Mouse (Mus musculus): Measurements from ENCODE around the gene Inpp5d.

Inpp5d gene

GRCm38 (mm10) chr1:87623977-87624666 lies 4.0 kb downstream of the Inpp5d start:
- DNase-seq (ENCODE audit: low read depth) = no peak

DNA sequence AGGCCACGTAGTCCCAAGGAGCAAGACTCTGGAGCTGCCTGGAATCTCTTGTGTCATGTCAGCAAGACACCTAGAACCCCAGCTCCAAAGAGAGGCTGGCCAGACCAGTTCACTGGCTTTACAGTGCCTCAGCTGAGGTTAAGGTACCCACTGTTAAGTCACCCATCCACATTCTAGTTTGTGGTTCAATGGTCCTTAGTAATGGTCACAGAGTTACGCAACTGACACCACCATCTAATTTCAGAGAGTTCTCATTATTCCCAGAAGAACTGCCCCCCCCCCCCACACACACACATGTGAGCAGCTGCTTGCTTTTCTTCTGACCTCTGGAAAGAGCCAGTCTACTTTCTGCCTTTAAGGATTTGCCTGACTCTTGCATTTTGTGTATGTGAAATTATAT lies 4.7 kb downstream of the Inpp5d start:
- no peak for DNase-seq (ENCODE audit: low read depth)

DNA sequence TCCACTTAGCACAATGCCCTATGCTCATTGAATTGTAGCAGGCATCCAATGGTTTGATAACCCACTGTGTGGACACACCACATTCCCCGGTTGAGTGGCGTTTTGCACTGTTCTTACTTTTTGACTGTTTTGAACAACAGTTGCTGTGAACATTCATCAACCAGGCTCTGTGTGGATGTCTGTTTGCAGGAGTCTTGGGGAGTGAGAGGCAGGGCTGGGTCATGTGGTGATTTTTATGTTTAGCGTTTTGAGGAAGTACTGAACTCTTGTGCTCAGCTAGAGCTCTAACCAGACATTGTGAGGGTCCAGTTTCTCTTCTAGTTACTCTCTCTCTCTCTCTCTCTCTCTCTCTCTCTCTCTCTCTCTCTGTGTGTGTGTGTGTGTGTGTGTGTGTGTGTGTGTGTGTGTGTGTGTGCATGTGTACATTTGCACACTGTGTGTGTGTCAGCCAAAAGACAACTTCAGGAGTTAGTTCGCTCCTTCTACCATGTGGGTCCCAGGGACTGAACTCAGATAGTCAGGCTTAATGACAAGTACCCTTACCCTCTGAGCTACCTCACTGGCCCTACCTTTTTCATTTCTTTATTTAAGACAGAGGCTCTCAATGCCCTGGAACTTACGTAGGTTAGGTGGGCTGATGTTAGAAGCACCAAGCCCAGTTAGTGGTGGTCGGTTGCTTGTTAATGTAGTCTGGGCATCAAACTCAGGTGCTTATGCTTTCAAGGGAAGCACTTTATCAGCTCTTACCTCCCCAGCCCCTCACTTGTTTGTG lies 5.3 kb downstream of the Inpp5d start:
- DNase-seq (ENCODE audit: low read depth) = no peak

DNA sequence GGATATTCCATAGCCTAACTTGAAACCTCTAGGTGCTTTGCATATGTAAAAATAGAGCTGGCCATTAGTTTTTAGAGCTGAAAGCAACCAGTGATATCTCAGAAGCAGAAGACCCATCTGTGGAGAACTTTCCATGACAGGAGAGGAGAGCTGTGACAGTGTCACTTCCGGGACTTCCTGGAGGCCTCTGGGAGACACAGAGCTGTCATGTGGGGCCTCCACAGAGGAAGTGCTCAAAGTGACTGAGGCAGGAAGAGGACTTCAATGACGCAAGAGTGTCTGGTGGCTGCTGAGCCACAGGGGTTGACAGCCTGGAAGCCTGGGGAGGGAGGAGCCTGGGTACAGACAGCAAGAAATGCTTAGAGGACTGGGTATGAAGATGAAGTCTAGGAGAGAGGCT lies 6.2 kb downstream of the Inpp5d start:
- DNase-seq (ENCODE audit: low read depth) = no peak

DNA sequence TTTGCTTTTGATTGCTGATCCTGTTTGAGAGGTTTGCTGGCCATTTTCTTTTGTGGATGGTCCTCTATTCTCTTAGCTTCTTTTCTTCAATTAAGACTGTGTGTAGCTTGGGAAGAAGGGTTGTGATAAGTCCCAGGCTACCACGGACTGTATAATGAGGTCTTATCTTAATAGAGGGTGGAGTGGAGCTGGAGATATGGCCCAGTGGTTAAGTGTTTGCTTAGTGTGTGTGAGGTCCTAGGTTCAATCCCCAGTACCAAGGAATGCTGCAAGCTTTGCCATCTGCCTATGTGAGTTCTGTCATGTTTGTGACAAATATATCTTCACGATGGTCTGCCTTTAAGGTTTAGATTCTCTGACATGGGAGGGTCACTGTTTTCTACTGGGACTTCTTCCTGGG lies 8.0 kb downstream of the Inpp5d start:
- no peak for DNase-seq (ENCODE audit: low read depth)

GRCm38 (mm10) chr1:87631584-87631983 lies 11.5 kb downstream of the Inpp5d start:
- DNase-seq (ENCODE audit: low read depth) = no peak

DNA sequence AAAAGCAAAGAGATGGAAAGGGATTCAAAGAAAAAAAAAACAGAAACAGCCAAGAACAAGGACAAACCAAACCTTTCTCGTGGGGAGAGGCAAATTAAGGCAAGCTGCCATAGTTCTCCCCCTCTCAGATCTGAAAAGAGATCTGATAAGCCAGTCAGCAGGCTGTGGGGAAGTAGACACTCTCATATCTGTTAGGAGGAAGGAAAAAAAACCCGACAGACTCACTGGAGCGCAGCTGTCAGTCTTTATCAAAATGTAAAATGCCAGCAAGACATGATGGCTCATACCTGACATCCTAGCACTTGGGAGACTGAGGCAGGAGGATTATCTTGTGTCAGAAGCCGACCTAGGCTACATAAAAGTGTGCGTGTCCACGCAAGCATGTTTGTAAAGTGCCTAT lies 12.1 kb downstream of the Inpp5d start:
- no peak for DNase-seq (ENCODE audit: low read depth)

DNA sequence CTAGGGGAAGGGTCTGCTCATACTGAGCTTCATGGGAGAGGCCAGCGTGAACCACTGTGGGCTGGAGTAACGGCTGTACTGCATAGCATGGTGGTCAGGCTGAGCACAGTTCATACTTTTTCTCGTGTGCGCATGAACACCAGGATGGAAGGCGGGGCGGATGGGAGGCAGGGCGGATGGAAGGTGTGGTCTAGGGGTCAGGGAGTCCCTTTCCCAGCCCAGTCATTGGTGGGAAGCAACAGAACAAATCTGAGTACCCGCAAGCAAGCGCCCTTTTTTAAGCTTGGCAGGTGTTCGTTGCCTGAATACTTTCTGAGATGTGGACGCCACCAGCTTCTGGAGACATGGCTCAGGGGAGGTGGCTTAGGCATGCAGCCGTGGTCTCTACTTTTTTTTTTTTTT lies 16.6 kb downstream of the Inpp5d start:
- DNase-seq (ENCODE audit: low read depth) = no peak

DNA sequence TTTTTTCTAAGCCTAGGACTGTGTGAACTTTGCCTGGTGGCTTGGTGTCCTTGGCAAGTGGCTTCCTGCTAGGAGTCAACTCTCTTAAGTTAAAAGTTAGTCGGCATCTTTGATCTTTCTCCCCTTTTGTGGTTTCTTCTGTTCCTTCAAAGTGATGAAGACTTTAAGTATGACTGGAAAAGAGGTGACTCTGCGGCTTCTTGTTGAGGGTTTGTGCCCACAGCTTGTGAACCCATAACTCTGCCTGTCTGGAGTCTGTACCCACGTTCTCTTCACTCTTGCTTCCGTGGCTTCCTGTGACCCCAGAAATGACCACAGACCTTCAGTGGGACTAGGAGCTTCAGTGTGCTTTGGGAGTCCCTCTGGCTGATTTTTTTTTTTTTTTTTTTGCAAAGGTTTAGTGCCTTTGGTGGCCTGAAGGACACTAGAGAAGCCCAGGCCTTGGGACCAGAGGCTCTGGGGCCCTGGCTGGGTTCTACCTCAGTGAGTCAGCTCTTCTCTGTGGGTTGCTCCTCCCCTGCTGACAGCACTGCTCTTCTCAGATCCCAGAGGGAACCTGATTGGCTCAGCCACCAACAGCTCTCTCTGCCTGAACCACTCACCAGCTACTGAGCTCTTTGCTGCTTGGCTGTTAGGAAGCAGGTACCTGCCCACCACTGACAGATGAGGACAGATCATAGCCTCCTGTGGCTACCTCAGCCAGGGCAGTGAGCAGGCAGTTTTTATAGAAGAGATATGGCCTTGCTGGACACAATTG lies 17.2 kb downstream of the Inpp5d start:
- peak; percentile 44 for DNase-seq (ENCODE audit: low read depth)

- no peak for DNase-seq (ENCODE audit: low read depth)
Measured at GRCm38 (mm10) chr1:87637878-87638600, 17.9 kb downstream of the Inpp5d start.

DNA sequence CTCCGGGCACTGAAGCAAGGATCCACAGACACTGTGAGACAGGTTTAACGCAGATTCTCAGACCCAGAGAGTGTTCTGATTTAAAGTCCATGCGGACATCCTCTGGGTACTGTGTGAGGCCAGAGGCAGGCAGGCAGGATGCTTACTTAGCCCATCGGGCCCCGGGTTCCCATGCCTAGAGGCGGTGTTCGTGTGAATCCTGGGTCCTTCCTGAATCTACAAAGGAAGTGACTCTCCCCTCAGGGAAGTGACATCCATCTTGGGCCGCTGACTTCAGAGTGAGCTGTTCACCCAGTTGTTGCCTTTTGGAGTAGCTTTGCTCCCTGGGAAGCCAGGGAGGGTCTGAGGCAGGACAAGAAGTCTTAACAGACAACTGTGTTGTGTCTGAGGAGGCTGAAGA lies 19.6 kb downstream of the Inpp5d start:
- DNase-seq (ENCODE audit: low read depth) = no peak

GRCm38 (mm10) chr1:87640165-87640661 lies 20.1 kb downstream of the Inpp5d start:
- peak; percentile 35 for DNase-seq (ENCODE audit: low read depth)

GRCm38 (mm10) chr1:87643016-87643415 lies 22.9 kb downstream of the Inpp5d start:
- DNase-seq (ENCODE audit: low read depth) = peak; percentile 50

- DNase-seq (ENCODE audit: low read depth) = no peak
Measured at GRCm38 (mm10) chr1:87645041-87645440, 24.9 kb downstream of the Inpp5d start.

DNA sequence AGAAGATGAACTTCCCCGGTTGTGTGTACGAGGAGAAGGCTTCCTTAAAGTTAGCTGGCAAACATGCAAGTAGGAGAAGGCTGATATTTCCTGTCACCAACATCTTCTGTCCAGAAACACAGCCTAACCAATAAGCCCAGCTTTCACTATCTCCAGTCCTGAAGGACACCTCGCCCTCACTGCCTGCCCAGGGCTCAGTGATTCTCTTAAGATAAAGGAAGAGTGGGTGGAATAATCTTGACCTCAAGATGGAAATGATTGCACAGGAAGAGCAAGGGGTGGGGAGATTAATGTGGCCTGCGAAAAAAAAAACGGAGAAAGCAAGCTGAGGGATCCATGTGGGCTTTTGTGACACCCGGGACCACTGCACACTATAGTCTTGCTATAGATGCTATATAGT lies 25.6 kb downstream of the Inpp5d start:
- no peak for DNase-seq (ENCODE audit: low read depth)

DNA sequence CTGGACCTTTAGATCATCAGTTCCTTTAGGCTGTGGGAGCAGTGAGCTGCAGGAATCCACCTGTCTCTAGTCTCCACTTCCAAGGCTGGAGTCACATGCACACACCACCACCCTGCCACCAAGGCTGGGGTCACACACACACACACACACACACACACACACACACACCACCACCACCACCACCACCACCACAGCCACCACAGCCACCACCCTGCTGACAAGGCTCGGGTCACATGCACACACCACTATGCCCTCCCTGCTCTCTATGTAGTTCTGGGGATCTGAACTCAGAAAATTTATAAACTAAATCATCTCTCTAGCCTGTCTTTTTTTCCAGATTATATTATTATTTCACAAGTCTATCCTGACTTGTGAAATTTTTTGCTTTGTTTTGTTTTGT lies 27.7 kb downstream of the Inpp5d start:
- no peak for DNase-seq (ENCODE audit: low read depth)

GRCm38 (mm10) chr1:87648657-87649056 lies 28.5 kb downstream of the Inpp5d start:
- no peak for DNase-seq (ENCODE audit: low read depth)

DNA sequence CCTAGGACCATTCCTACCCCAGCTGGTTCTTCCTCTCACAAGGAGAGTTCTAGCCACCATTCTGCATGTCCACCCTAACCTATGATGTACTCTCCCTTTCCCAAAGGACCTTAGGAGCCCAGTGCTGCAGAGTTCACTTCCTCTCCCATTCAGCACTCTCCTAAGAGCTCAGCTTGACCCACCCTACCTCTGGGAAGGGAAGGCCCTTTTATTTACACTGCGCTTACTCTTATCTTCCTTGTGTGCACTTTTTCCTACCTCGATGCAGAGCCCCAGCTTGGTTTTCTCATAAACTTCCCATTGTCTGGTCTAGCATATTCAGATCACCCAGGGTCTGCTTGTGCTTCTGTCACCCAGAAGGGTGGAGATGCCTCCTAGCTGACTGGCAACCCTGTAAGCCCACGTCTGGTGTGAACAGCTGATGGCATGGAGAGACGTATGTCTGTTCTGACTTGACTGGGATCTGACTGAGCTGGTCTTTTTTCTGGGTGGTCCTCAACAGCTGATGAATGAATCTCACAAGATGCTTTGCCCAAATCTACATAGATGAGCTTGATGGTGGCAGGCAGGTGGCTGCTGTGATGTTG lies 29.2 kb downstream of the Inpp5d start:
- no peak for DNase-seq (ENCODE audit: low read depth)

DNA sequence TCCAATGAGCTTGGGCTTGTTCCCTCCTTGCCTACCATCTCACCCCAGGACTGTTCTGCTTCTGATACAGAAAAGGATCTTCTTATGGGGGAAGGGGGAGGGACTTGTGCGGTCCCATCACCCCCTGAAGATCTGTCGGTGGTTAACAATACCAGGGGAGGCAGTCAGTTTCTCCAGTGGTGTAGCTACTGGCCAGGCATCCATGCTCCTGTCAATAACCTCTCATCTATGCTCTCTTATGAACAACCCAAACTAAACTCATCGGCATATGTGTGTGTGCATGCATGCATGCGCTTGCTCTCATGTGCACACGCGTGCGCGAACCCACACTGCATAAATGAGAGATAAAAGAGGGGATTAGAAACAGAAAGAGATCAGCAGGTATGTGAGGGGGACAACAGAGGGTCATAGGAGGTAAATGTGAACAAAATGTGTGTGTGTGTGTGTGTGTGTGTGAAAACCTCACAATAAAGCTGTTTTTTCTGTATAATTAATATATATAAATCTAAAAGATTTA lies 29.9 kb downstream of the Inpp5d start:
- no peak for DNase-seq (ENCODE audit: low read depth)

GRCm38 (mm10) chr1:87650611-87651079 lies 30.5 kb downstream of the Inpp5d start:
- no peak for DNase-seq (ENCODE audit: low read depth)

- DNase-seq (ENCODE audit: low read depth) = no peak
Measured at GRCm38 (mm10) chr1:87651436-87651835, 31.3 kb downstream of the Inpp5d start.
